Mouse (Mus musculus): ENCODE results near the gene Smad3.

Gene Smad3

DNA sequence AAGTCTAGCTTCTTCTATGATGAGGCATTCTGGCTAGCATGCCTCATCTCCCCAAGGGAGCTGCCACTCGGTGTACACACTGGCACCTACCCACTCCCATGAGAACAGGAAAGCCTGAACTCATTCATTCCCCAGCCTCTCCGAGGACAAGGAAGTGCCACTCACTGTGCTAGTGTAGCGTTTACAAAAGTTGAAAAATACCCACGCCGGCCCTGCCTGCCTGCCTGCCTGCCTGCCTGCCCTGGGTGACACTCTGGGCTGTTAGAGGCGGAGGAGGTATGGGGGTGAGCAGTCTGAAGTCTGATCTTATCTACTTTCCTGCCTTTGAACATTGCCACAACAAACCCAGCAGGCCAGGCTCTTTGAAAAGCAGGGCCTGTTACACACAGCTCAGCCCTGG lies 37.1 kb downstream of the Smad3 start:
- no peak for DNase-seq (ENCODE audit: low spot score)

DNA sequence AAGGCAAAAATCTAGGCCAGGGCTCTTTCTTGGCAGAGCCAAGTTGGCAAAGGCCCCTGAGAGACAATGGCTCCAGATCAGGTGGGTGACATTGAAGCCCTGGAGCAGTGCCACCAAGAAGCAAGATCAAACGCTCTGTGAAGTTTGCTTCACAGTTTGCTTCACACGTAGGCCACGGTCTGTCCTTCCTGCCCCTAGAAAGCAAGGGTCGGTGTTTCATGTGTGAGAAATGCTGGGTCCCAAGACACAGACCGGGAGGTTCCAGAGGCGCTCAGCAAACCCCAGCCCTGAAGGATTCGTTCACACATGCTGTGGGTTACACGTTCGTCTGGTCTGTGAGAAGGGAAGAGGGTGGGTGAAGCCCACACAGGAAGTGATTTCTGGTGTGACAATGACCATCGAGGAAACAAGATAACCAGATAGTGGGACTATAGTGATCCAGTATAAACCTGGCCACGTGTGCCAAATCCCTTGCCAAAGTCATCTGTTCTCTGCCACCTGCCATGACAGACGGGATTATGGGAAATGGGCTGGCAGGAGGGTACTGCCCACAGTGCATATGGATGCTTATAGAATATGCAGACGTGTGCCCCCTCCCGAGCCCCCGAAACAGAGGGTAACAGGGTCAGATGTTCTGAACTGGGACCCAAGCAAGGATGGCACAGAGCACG lies 37.9 kb downstream of the Smad3 start:
- no peak for DNase-seq (ENCODE audit: low spot score)

DNA sequence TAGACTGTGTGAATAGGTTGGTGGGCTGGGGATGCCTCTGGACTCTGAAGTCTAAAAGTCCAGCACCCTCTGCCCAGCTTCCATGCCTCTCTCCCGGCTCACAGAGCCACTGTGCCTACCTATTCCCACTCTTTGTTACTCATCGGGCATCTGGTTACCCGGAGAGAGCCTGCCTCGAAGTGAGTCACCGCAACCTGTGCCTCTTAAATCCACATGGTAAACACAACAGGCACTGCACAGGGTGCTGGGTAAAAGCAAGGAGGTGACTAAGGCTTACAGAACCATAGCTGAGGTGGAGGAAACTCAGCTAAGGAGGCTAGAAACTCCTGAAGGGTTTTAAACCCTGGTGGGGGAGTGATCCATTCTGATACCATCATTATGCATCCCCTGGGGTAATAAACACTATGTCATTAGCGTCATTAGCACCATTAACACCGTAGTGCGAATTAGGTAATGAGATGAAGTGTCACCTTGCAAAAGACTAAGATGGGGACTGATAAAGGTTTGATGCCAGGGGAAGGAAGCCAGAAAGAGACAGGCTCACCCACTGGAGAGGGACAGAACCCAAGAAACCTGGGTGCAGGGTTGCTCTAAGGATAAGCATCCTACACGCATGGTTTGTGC lies 38.9 kb downstream of the Smad3 start:
- no peak for DNase-seq (ENCODE audit: low spot score)

DNA sequence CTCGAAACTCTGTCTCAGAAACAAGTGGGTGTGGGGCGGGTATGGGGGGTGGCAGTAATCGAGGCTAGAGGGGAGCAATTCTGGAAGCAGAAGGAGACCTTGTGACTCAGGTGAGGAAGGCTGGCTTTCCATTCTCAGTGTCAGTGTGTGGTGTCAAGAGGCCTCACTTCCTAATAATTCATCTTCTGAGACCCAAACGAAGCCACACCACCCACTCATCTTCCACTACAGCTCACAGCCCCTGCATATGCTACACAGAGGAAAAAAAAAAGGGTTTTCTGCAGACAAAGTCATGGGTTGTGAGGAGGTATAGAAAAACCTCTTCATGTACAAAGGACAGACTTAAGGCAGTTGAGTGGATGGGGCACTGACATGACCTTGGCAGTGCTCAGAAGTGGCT lies 39.6 kb downstream of the Smad3 start:
- no peak for DNase-seq (ENCODE audit: low spot score)

DNA sequence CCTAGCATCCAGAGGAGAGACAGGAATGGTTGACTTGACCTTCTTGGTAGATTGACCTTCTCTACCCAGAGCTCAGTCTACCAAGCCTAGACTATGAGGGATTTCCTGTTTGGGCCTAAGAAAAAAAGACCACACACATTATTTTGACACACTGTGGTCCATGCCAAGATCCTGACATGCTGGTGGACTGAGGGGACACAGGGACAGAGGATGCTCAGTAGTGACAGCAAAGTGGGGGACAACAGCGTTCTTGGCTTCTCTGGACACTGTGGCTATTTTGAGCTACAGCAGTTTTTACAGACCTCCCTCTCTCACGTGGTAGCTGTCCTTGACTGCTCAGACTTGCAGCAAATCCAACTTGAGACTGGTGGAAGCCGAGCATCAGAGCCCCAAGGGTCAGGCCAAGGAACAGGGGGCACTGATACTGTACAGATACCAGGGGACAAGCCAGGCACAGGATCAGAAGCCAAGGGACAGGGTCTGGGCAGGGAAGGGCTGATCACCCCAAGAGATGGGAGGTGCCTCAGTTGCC lies 40.3 kb downstream of the Smad3 start:
- no peak for DNase-seq (ENCODE audit: low spot score)

DNA sequence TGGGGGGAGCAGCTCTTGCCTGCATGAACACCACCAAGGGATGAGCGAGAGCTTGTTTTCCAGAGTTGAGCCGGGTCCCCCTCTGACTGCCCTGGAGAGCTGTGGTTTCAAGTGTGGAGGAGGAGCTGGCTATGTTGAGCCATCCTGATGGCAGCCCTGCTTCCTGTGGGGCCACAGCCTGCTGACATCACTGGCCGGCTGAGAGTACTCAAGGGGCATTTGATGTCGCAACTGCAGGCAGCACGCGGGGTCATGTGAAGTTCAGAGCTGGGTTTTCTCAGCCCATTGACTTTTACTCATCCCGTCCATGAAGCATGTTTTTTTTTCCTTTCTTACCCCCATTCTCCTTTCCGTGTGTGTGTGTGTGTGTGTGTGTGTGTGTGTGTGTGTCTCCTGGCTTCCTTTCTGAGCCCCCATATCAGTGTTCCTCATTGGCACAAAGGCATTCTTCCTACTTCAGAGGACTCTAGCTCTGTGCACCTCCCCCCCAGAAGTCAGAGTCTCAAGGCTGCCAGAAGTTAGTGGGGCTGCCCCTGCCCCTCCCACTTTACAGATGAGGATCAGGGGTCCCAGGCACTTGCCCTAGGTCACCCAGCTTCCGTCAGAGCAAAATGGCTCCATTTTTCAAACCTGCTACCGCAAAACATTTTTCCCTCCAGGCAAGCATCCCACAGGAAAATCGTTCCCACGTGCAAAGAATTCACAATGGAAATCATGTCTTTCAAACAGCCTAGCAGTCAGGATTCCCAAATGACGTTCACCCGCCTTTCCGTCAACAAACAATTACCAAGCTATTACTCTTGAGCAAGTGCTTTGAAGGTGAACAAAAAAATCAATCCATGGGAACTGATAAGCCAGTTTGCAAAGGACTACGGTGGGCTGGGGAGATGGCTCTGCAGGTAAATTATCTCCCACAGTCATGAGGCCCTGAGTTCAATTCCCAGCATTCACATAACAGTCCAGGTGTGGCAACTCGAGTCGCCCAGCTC lies 41.4 kb downstream of the Smad3 start:
- DNase-seq (ENCODE audit: low spot score): peak; percentile 64

DNA sequence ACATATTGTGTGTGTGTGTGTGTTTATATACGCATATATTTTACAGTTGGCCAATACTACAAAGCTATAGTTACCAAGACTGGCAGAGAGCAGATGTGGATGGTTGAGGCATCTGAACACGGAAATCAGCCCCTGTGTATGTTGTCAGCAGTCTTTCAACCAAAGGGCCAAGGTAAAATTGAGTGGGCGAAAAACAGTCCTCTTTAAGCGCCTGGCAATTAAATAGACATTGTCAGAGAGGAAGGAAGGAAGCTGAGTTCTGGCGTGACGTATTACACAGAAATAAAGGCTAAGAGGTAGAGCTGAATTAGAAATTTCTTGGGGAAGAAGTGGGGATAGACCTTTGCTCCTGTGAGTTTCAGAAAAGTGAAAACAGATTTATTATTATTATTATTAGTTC lies 43.2 kb downstream of the Smad3 start:
- no peak for DNase-seq (ENCODE audit: low spot score)

DNA sequence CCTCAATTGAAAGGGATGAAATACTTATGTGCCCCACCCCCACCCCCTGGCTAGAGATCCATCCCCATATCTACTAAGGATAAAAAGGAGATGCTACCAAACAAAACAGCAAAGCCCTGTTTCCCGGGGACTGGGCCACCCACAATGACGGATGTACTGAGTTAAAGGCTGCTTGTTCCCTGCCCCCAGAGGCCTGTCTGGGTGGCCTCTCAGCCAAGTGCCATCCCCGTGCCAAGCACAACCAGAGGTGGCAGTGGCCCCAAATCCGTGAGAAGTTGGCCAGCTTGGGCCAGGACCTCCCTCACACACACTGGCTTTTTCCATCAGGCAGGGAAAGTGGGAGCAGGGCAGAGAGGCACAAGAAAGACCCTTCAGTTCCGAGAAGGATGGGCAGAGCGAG lies 45.0 kb downstream of the Smad3 start:
- DNase-seq (ENCODE audit: low spot score): no peak

DNA sequence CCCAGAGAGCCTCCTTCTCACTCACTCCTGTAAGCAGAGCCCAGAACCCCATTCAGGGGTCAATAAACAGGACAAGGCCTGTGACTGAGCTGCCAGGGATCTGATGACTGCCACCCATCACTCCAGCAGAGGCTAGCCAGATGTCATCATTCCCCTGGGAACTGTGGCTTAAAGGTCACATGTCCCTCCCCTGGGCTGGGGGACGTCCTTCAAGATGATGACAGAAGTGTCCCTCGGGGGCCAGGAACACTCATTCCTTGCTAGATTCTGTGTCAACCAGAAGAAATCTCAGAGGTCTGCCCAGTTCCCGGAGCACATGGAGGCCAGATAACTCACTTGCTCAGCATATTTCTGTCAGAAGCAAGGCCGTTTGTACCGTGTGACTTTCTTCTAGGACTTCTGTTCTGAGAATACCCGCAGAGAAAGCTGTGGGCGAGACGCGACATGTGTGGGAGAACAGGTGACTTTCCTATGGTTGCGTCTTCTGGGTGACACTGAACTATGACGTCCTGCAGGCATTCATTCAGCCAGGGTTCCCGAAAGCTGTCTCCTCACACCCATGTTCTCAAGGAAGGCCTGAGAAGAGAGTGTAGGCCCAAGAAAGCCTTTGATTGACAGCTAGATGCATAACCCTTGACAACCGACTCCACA lies 46.1 kb downstream of the Smad3 start:
- DNase-seq (ENCODE audit: low spot score): no peak

DNA sequence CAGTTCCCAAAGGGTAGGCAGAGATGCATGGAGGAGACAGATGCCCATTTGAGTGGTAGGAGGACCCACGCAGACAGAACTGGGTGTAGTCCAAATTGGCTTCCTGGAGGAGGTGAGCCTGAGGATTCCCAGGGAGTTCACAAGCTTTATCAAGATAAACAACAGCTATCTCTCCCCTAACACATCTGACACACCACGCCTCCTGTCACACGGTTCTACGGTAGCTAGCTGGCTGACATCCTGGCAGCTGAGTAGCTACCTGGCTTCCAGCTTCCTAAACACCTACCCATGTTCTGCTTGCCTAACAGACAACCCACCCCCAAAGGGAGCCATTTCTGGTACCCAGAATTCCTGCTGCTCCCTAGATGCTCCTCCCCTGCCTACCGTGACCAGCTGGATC lies 47.9 kb downstream of the Smad3 start:
- no peak for DNase-seq (ENCODE audit: low spot score)

DNA sequence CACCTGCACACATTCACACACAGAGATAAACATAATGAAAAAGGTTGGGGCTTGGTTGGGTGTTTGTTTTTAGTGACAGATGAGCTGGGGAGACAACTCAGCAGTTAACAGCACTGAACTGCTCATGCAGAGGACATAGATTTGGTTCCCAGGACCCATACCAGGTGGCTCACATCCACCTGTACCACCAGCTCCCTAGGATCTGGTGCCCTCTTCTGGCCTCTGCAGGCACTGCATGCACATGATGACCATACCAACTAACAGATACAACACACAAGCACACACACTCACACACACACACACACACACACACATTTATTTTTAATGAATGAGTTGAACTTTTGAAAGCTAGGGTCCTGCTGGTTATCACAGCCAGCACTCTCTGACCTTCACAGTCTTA lies 48.5 kb downstream of the Smad3 start:
- DNase-seq (ENCODE audit: low spot score): no peak

DNA sequence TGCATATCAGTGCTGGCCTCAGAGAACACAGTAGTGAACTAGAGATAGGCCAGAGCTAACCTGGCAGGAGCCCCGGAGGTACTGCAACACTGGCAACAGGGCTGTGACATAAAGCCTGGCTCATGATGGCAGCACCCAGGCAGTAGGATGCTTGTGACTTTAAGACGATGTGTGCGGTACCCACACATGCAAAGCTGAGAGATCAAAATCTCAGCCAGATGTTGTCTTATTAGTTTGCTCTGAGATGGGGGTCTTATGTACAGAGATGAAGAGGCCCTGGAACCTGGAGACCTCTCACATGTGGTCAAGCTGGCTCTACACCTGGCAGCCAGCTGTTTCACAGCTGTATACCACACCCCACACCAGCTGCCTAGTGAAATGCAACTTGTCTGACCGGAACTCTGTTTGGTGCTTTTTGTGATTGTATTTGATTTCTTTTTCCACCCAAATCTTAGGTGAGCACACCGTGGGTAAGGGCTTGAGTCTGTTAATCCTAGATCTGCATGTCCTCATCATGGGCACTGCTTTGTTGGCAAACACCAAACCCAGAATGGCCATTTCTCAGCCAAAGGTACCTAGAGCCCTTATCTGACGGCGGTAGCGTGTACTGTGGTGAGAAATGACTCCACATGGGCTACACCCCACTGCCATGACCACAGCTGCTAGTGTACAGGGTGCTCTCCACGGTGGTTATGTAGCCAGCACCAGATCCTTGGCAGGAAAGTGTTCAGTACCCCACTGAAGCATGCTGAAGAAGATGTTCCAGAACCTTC lies 49.8 kb downstream of the Smad3 start:
- no peak for DNase-seq (ENCODE audit: low spot score)

DNA sequence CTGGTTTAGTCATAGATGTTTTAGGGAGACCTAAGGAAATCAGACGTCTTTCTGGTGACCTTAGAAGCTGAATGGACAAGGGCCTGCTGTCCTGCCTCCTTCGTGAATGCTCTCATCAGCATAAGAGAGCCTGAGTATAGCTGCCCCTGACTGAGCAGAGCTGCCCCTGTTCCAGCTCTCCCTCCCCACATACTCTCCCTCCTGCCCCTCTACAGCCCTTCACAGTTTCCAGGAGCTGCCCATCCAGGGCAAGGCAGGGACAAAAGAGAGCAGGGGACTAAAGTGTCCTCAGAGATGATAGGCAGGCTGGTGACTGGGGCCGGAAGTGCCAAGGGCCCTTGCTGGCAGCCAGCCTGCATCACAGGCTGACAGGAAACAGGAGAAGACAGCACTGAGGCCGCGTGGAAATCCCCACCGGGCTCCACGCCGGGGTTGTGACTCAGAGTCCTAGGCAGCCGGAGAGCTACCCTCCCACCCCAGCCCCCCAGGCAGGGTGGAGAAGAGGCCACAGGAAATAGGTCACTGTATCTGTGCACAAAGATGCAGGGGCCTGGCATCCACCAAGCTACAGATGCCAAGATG lies 51.6 kb downstream of the Smad3 start:
- peak; percentile 43 for DNase-seq (ENCODE audit: low spot score)

DNA sequence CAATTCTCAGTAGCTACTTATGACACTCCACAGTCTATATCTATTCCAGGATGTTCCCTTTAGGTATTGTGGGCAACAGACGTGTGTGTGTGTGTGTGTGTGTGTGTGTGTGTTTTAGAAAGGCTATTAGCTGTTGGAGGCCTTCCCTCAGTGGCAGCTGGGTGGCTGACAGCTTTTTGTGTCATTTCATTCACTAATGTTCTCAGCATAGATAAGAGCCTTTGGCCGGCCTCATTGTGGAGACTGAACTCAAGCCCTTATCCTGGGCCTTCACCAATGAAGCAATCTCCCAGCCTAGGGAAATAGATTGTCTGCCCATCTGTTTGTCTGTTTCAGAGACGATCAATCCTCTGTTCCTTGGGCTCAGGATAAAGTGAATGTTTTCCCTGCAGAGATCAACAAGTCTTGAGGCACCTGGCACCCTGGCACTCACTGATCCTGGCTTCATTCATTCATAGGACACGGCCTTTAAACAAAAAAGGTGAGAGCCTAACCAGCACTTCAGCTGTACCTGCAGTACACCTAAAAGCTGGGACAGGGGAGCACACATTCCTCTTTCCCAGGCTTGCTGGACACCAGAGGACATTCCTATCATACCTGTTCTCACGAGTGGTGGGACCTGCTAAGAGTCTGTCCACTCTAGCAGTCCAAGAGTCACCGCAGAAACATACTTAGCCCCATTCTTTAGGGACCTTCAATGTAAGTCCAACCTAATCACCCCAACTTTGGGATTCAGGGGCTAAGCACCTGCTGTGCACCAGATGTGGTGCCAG lies 52.6 kb downstream of the Smad3 start:
- DNase-seq (ENCODE audit: low spot score): no peak

DNA sequence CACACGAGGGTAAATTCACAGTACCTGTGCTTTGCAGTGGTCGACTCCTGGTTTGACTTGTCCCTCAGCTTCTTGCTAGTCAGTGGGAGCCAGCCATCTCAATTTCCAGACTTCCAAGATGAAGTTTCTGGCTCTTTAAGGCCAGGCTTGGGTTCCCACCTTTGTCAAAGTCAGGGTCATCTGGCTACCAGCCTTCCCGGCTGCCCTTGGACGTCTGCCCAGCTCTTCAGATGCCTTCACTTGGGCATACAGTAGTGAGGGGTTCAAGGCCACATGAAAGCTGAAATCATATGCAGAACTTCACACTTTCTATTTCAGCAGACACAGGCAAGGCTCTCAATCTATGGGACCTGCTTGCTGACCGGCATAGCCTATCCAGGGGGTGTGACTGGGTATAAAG lies 53.7 kb downstream of the Smad3 start:
- DNase-seq (ENCODE audit: low spot score): peak; percentile 56

DNA sequence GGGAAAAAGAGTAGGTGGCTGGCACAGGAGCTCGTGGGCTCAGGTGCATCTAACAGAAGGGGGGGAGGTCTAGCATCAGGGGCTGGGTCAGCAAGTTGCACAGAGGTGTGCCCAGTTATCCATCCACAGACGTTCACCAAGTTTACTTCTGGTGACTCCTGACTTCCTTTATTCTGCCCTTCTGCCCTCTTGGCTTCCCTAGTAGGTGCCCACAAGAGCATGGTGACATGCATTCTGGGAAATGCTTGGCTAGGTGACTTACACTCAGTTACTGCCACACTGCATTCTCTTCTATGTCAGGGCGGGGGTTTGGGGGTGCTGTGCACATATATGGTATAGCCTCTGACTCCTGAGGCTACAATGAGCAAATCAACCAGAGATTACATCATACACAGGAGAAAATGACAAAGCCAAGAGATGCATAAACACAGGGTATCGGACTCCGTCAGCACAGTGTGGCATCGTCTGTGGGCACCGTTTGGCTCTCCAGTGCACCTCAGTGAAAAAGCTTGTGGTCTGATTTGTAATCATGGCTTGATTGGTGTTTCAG lies 54.5 kb downstream of the Smad3 start:
- DNase-seq (ENCODE audit: low spot score): no peak

DNA sequence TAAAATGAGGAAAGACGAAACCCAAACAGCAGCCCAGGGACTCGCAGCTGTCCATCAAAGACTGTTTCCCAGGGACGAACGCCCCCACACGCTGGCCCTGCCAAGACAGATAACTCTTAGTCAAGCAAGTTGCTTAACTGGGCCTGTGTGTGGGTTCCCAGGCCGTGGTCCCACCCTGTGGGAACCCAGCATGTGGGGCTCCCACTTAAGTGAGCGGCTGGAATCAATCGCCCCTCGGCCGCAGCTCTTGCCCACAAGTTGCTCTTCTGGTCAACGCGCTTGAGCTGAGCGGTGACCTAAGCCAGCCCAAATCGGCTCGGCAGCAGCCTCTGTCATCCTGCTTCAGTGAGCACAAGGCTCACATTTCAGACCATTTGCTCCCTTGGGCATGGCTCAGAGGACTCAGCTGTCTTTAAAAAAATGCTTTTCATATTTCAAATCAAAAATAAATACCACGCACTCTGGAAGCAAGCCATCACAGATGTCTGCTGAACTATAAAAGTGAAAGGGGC lies 55.2 kb downstream of the Smad3 start:
- DNase-seq (ENCODE audit: low spot score): no peak

DNA sequence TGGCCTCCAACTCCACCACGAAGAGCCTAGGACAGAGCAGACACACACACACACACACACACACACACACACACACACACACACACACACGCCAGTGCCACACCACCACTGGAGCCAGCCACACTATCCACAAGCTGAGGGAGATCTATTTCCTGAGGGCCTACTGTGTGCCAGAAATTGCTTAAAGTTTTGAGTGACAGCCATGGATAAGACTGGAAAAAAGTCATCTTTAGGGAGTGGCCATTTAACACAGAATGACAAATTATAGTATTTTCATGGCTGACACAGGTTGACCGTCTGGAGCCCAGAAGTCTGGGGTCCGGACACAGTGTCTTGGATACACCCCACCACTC lies 55.9 kb downstream of the Smad3 start:
- no peak for DNase-seq (ENCODE audit: low spot score)

DNA sequence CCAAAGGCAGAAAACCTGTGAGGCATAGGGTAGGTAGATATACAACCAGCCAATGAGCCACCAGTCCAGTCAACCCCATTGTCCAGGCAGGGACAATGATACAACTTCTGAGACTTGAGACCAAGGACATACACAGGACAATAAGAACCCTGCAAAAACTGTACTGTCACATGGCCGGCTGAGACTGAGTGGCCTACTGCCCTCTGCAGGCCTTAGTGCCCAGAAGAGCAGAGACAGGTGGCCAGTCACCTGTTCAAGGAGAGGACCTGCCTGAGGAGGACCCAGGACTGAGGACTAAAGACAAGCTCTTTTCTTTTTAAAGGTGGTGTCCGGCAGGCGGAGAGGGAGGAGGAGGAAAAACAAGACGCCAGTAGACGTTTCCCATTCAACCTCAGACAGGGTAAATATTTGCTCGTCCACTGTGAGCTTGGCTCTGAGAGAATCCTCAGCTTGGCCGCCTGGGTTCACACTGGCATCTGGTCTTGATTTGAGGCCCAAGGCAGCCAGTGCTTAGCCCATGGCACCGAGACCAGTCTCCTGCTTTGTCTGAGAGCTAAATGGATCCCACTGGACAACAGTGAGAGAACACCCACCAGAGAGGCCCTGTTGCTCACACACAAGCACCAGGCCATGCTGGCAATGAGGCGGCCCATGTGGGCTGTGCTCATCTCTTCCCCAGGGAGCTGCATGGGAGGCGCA lies 56.4 kb downstream of the Smad3 start:
- no peak for DNase-seq (ENCODE audit: low spot score)
